ENCODE assay signal across 28 mouse cellular contexts in genomic region chr15:94294084-94294483, GRCm38 (mm10).
DNase-seq lines count a peak whose midpoint lies in the region; ATAC-seq and TF ChIP-seq lines count a peak whose summit lies in the region.
"Had no signal": no experiment of that assay in that cellular context is flagged by ENCODE, and none has a peak within 500 bp of the region (broad histone marks: within the 10 kb centered on the region; RNA-seq: fewer than 3 reads in every experiment).

No protein-coding gene starts in this region.

- H3K4me2 ChIP-seq in embryonic facial prominence, embryonic 12.5 days (replicated peaks): no peak overlapping the region
- no peak overlapping the region for H3K4me2 ChIP-seq in kidney, postnatal 0 days (ENCODE audit: low read length)
- no peak overlapping the region for H3K4me2 ChIP-seq in neural tube, embryonic 15.5 days
- H3K4me2 ChIP-seq: forebrain, embryonic 12.5 days; forebrain, embryonic 15.5 days; heart, embryonic 13.5 days; hindbrain, embryonic 14.5 days had no signal

- no peaks in the 10 kb centered on the region for H3K27me3 ChIP-seq in embryonic facial prominence, embryonic 12.5 days
- no peaks in the 10 kb centered on the region for H3K27me3 ChIP-seq in embryonic facial prominence, embryonic 10.5 days (replicated peaks; ENCODE audit: low read depth, poor library complexity, severe bottlenecking)
- no peaks in the 10 kb centered on the region for H3K27me3 ChIP-seq in kidney, postnatal 0 days (ENCODE audit: insufficient read depth, low read length)
- H3K27me3 ChIP-seq in neural tube, embryonic 15.5 days (replicated peaks): no peaks in the 10 kb centered on the region
- H3K27me3 ChIP-seq: CH12.LX; forebrain, embryonic 12.5 days; forebrain, embryonic 15.5 days; heart, embryonic 13.5 days had no signal

- H3K9ac ChIP-seq in embryonic facial prominence, embryonic 12.5 days: no peak overlapping the region
- H3K9ac ChIP-seq in kidney, postnatal 0 days (ENCODE audit: low read depth, low read length): no peak overlapping the region
- no peak overlapping the region for H3K9ac ChIP-seq in neural tube, embryonic 15.5 days (replicated peaks)
- H3K9ac ChIP-seq: forebrain, embryonic 12.5 days; forebrain, embryonic 15.5 days; heart, embryonic 13.5 days; hindbrain, embryonic 14.5 days had no signal

- TF ChIP-seq CTCF in kidney, postnatal 0 days (IDR thresholded peaks at IDR 0.05; ENCODE audit: low read depth): no peak

- 52% methylated on average over 4 of the region's 4 CpGs for WGBS in embryonic facial prominence, embryonic 12.5 days
- 74% methylated on average over 4 of the region's 4 CpGs for WGBS in embryonic facial prominence, embryonic 10.5 days
- WGBS in kidney, postnatal 0 days: 36% methylated on average over 4 of the region's 4 CpGs
- 74% methylated on average over 4 of the region's 4 CpGs for WGBS in neural tube, embryonic 15.5 days

- ATAC-seq in embryonic facial prominence, embryonic 12.5 days (ENCODE audit: insufficient number of reproducible peaks, insufficient read depth, low FRiP score, low TSS enrichment): no peak
- no peak for ATAC-seq in kidney, postnatal 0 days (replicated peaks; ENCODE audit: low FRiP score, low read depth)
- ATAC-seq in neural tube, embryonic 15.5 days (ENCODE audit: low FRiP score): no peak
- ATAC-seq: forebrain, embryonic 15.5 days; hindbrain, postnatal 0 days; inflammation-experienced regulatory T-cells, adult 6 months; Patski had no signal

- H3K9me3 ChIP-seq in embryonic facial prominence, embryonic 12.5 days: no peaks in the 10 kb centered on the region
- no peaks in the 10 kb centered on the region for H3K9me3 ChIP-seq in embryonic facial prominence, embryonic 10.5 days
- H3K9me3 ChIP-seq in kidney, postnatal 0 days (replicated peaks; ENCODE audit: low read length): no peaks in the 10 kb centered on the region
- no peaks in the 10 kb centered on the region for H3K9me3 ChIP-seq in neural tube, embryonic 15.5 days (replicated peaks)
- H3K9me3 ChIP-seq: forebrain, embryonic 12.5 days; forebrain, embryonic 15.5 days; heart, embryonic 10.5 days; heart, embryonic 13.5 days had no signal

- H3K36me3 ChIP-seq in embryonic facial prominence, embryonic 12.5 days: no peaks in the 10 kb centered on the region
- H3K36me3 ChIP-seq in embryonic facial prominence, embryonic 10.5 days (replicated peaks): no peaks in the 10 kb centered on the region
- H3K36me3 ChIP-seq in kidney, postnatal 0 days (ENCODE audit: insufficient read depth, low read length): no peaks in the 10 kb centered on the region
- H3K36me3 ChIP-seq in neural tube, embryonic 15.5 days: no peaks in the 10 kb centered on the region
- H3K36me3 ChIP-seq: forebrain, embryonic 12.5 days; forebrain, embryonic 15.5 days; G1E; heart, embryonic 10.5 days; heart, embryonic 13.5 days had no signal

- H3K4me3 ChIP-seq in embryonic facial prominence, embryonic 12.5 days: no peak overlapping the region
- no peak overlapping the region for H3K4me3 ChIP-seq in embryonic facial prominence, embryonic 10.5 days
- H3K4me3 ChIP-seq in kidney, postnatal 0 days (replicated peaks; ENCODE audit: low read depth, low read length): no peak overlapping the region
- H3K4me3 ChIP-seq in neural tube, embryonic 15.5 days (replicated peaks): no peak overlapping the region
- H3K4me3 ChIP-seq: erythroblast, embryonic 14.5 days; forebrain, embryonic 12.5 days; forebrain, embryonic 15.5 days; heart, adult 2 months; heart, embryonic 10.5 days; heart, embryonic 13.5 days had no signal

- DNase-seq in embryonic facial prominence, embryonic 10.5 days (ENCODE audit: low spot score): no peak
- DNase-seq in kidney, postnatal 0 days (ENCODE audit: low spot score): peak; percentile 74
- DNase-seq in kidney, postnatal 25 days: no peak
- peak; percentile 8 for DNase-seq in neural tube, embryonic 10.5 days (ENCODE audit: extremely low spot score, low spot score)
- no peak for DNase-seq in cerebellum, adult 11-12 months
- DNase-seq: adrenal gland, postnatal 10 days; adrenal gland, postnatal 36 days; B cell, adult 2 months; cerebellum, adult 2 months; cerebellum, adult 9-11 months; cerebellum, postnatal 25 days; gastrocnemius, postnatal 25 days; heart, adult 2 months; heart, postnatal 14 days; heart, postnatal 4 days had no signal

- no peaks in the 10 kb centered on the region for H3K4me1 ChIP-seq in embryonic facial prominence, embryonic 12.5 days
- H3K4me1 ChIP-seq in embryonic facial prominence, embryonic 10.5 days: no peaks in the 10 kb centered on the region
- H3K4me1 ChIP-seq in kidney, postnatal 0 days (replicated peaks; ENCODE audit: insufficient read depth, low read length): no peaks in the 10 kb centered on the region
- no peaks in the 10 kb centered on the region for H3K4me1 ChIP-seq in neural tube, embryonic 15.5 days
- H3K4me1 ChIP-seq: forebrain, embryonic 12.5 days; forebrain, embryonic 15.5 days; heart, embryonic 10.5 days; heart, embryonic 13.5 days had no signal

- 0 out of 2 replicates have a peak overlapping the region, but pooled peaks have one; percentile 60 for H3K27ac ChIP-seq in embryonic facial prominence, embryonic 12.5 days
- H3K27ac ChIP-seq in embryonic facial prominence, embryonic 10.5 days (replicated peaks): no peak overlapping the region
- H3K27ac ChIP-seq in kidney, postnatal 0 days: no peak overlapping the region
- H3K27ac ChIP-seq in neural tube, embryonic 15.5 days (replicated peaks): no peak overlapping the region
- H3K27ac ChIP-seq: forebrain, embryonic 12.5 days; forebrain, embryonic 15.5 days; heart, adult 2 months; heart, embryonic 10.5 days; heart, embryonic 13.5 days; hindbrain, embryonic 14.5 days; hindbrain, postnatal 0 days had no signal

Comparison
In these comparisons a context has a peak if more than half of its experiments do, and no peak if none do; other contexts are left out.
1. DNase-seq: peak in kidney, postnatal 0 days (single experiment) and neural tube, embryonic 10.5 days (single experiment); none in embryonic facial prominence, embryonic 10.5 days (single experiment), kidney, postnatal 25 days (0 of 2) and cerebellum, adult 11-12 months (single experiment).